In genomic region chr8:91312835-91313832, GRCm38 (mm10) we compare ENCODE assay signal across 8 mouse cellular contexts. TPM values are rescaled to one million over a fixed set of nuclear protein-coding genes. Genes with fewer than 3 reads are reported as not detected.
DNase-seq lines count a peak whose midpoint lies in the region; ATAC-seq and TF ChIP-seq lines count a peak whose summit lies in the region.

Gene Rpgrip1l (minus strand): TSS chr8:91313262.
Gene Fto (plus strand): TSS chr8:91313525.

- ATAC-seq in forebrain, embryonic 11.5 days (replicated peaks; ENCODE audit: low FRiP score), result peak; percentile 100
- ATAC-seq in heart, embryonic 16.5 days (replicated peaks; ENCODE audit: extremely low read depth, insufficient read depth, low FRiP score), result peak; percentile 99
- peak; percentile 97 for ATAC-seq in liver, embryonic 15.5 days (ENCODE audit: insufficient read depth)
- peak; percentile 99 for ATAC-seq in neural tube, embryonic 12.5 days (ENCODE audit: low FRiP score, low read depth)

- TF ChIP-seq RAD21 in CH12.LX (IDR thresholded peaks at IDR 0.05; ENCODE audit: low read depth, low read length), result no peak

- H3K9me3 ChIP-seq in CH12.LX (replicated peaks; ENCODE audit: low read length), result no peaks in the 10 kb centered on the region
- no peaks in the 10 kb centered on the region for H3K9me3 ChIP-seq in forebrain, embryonic 11.5 days (ENCODE audit: control insufficient read depth, low read length)
- no peaks in the 10 kb centered on the region for H3K9me3 ChIP-seq in heart, embryonic 16.5 days (replicated peaks; ENCODE audit: control insufficient read depth, low read length)
- H3K9me3 ChIP-seq in liver, embryonic 15.5 days (replicated peaks), result no peaks in the 10 kb centered on the region
- H3K9me3 ChIP-seq in neural tube, embryonic 12.5 days, result no peaks in the 10 kb centered on the region

- 1% methylated on average over 59 of the region's 59 CpGs for WGBS in forebrain, embryonic 11.5 days
- under 1% methylated on average over 59 of the region's 59 CpGs for WGBS in heart, embryonic 16.5 days
- WGBS in liver, embryonic 15.5 days (ENCODE audit: insufficient replicate concordance), result under 1% methylated on average over 59 of the region's 59 CpGs
- 1% methylated on average over 59 of the region's 59 CpGs for WGBS in neural tube, embryonic 12.5 days

- no peaks in the 10 kb centered on the region for H3K27me3 ChIP-seq in CH12.LX (replicated peaks)
- H3K27me3 ChIP-seq in forebrain, embryonic 11.5 days (ENCODE audit: control insufficient read depth, insufficient read depth, low read length), result no peaks in the 10 kb centered on the region
- no peaks in the 10 kb centered on the region for H3K27me3 ChIP-seq in heart, embryonic 16.5 days (ENCODE audit: control insufficient read depth, insufficient read depth, low read length)
- H3K27me3 ChIP-seq in liver, embryonic 15.5 days, result no peaks in the 10 kb centered on the region
- H3K27me3 ChIP-seq in neural tube, embryonic 12.5 days (replicated peaks), result no peaks in the 10 kb centered on the region

- H3K36me3 ChIP-seq in CH12.LX (replicated peaks in 1 of 2; ENCODE audit: control insufficient read depth in 1 of 2, insufficient read depth in 1 of 2, low read length in 1 of 2), result peaks cover 0 to 22% of the 10 kb centered on the region in 2 experiments
- H3K36me3 ChIP-seq in forebrain, embryonic 11.5 days (ENCODE audit: control insufficient read depth, insufficient read depth, low read length), result no peaks in the 10 kb centered on the region
- no peaks in the 10 kb centered on the region for H3K36me3 ChIP-seq in heart, embryonic 16.5 days (ENCODE audit: control insufficient read depth, insufficient read depth)
- H3K36me3 ChIP-seq in liver, embryonic 15.5 days (replicated peaks), result 0 out of 2 replicates have a peak, but pooled peaks cover 3% of the 10 kb centered on the region
- H3K36me3 ChIP-seq in neural tube, embryonic 12.5 days, result 0 out of 2 replicates have a peak, but pooled peaks cover 3% of the 10 kb centered on the region

- peak; percentile 68 for TF ChIP-seq POLR2A in CH12.LX (IDR thresholded peaks at IDR 0.05; ENCODE audit: low read depth, low read length)

- H3K4me2 ChIP-seq in CH12.LX (ENCODE audit: insufficient read depth, low read depth, poor library complexity, severe bottlenecking), result peak within 1 kb of the TSS; percentile 93
- H3K4me2 ChIP-seq in forebrain, embryonic 11.5 days (ENCODE audit: low read depth, low read length, severe bottlenecking), result peak within 1 kb of the TSS; percentile 89
- H3K4me2 ChIP-seq in heart, embryonic 16.5 days (ENCODE audit: low read depth, low read length), result peak within 1 kb of the TSS; percentile 92
- peak within 1 kb of the TSS; percentile 79 for H3K4me2 ChIP-seq in liver, embryonic 15.5 days
- H3K4me2 ChIP-seq in neural tube, embryonic 12.5 days (replicated peaks), result peak within 1 kb of the TSS; percentile 87

- peaks cover 0 to 34% of the 10 kb centered on the region in 2 experiments; a peak in 2 of 4 replicates for H3K4me1 ChIP-seq in CH12.LX (ENCODE audit: control insufficient read depth in 1 of 2, insufficient read depth in 2 of 2)
- peaks cover 5% of the 10 kb centered on the region; the same call in 1 of the 2 replicates for H3K4me1 ChIP-seq in forebrain, embryonic 11.5 days (replicated peaks; ENCODE audit: control insufficient read depth, insufficient read depth, low read length)
- H3K4me1 ChIP-seq in heart, embryonic 16.5 days (ENCODE audit: control insufficient read depth, insufficient read depth, low read length), result peaks cover 17% of the 10 kb centered on the region
- H3K4me1 ChIP-seq in liver, embryonic 15.5 days (replicated peaks), result peaks cover 29% of the 10 kb centered on the region
- H3K4me1 ChIP-seq in neural tube, embryonic 12.5 days, result peaks cover 21% of the 10 kb centered on the region

- H3K79me2 ChIP-seq in CH12.LX (replicated peaks; ENCODE audit: control insufficient read depth, extremely low read depth, insufficient read depth, poor library complexity, severe bottlenecking), result peaks cover 24% of the 10 kb centered on the region

- in situ Hi-C loops in CH12.LX (cut with MboI; ENCODE audit: low pct_ligation_motif_present, low pct_unique_long_range_greater_than_20kb, low sequenced_read_pairs), result no loop called here

- H3K27ac ChIP-seq in CH12.LX (ENCODE audit: insufficient read depth, low read depth), result no peak within 1 kb of the TSS
- H3K27ac ChIP-seq in forebrain, embryonic 11.5 days (ENCODE audit: low read depth, low read length), result no peak within 1 kb of the TSS
- peak within 1 kb of the TSS; percentile 72 for H3K27ac ChIP-seq in heart, embryonic 16.5 days (ENCODE audit: low read length)
- peak within 1 kb of the TSS; percentile 55 for H3K27ac ChIP-seq in liver, embryonic 15.5 days (replicated peaks)
- H3K27ac ChIP-seq in neural tube, embryonic 12.5 days, result no peak within 1 kb of the TSS

- no peak for TF ChIP-seq EP300 in CH12.LX (IDR thresholded peaks at IDR 0.05; ENCODE audit: low read length)

- no peak for TF ChIP-seq CTCF in CH12.LX (conservative IDR thresholded peaks at IDR 0.05 in 1 of 2, IDR thresholded peaks at IDR 0.05 in 1 of 2; ENCODE audit: low read depth in 2 of 2, low read length in 2 of 2)

- peak within 1 kb of the TSS; percentile 80 for H3K9ac ChIP-seq in CH12.LX (ENCODE audit: insufficient read depth, low read depth)
- peak within 1 kb of the TSS; percentile 92 for H3K9ac ChIP-seq in forebrain, embryonic 11.5 days (ENCODE audit: low read length)
- H3K9ac ChIP-seq in heart, embryonic 16.5 days (ENCODE audit: low read length), result peak within 1 kb of the TSS; percentile 95
- H3K9ac ChIP-seq in liver, embryonic 15.5 days, result peak within 1 kb of the TSS; percentile 76
- H3K9ac ChIP-seq in neural tube, embryonic 12.5 days, result peak within 1 kb of the TSS; percentile 85

- peak within 1 kb of the TSS; percentile 76 to 97 (median 76) for H3K4me3 ChIP-seq in CH12.LX (replicated peaks in 1 of 3; ENCODE audit: low read depth in 2 of 3, low read length in 2 of 3, poor library complexity in 1 of 3)
- peak within 1 kb of the TSS; percentile 77 for H3K4me3 ChIP-seq in forebrain, embryonic 11.5 days (ENCODE audit: low read depth, low read length)
- H3K4me3 ChIP-seq in heart, embryonic 16.5 days (ENCODE audit: low read length), result peak within 1 kb of the TSS; percentile 86
- peak within 1 kb of the TSS; percentile 84 for H3K4me3 ChIP-seq in liver, embryonic 15.5 days (replicated peaks)
- peak within 1 kb of the TSS; percentile 70 for H3K4me3 ChIP-seq in neural tube, embryonic 12.5 days

- DNase-seq in CH12.LX (ENCODE audit: extremely low read depth), result peak; percentile 98
- DNase-seq in c-Kit-positive CD71-positive TER-119-negative erythroid progenitor cells, embryonic 14.5 days (ENCODE audit: low read depth), result peak; percentile 99
- DNase-seq in forebrain, embryonic 11.5 days (ENCODE audit: low spot score), result peak; percentile 97
- DNase-seq in kidney, postnatal 36 days, result peak; percentile 98 to 99
- peak; percentile 100 for DNase-seq in telencephalon, adult 2 months (ENCODE audit: low read depth, low spot score)

- dilution Hi-C loops in CH12.LX (cut with MboI; ENCODE audit: extremely low pct_ligation_motif_present, extremely low pct_unique_long_range_greater_than_20kb, low sequenced_read_pairs), result no loop called here

TF ChIP-seq in CH12.LX, 34 proteins besides CTCF, POLR2A, EP300 and RAD21 (continues in another document):
- TF ChIP-seq E2F4 (IDR thresholded peaks at IDR 0.05; ENCODE audit: insufficient replicate concordance, low read depth, low read length) (0 out of 2 replicates have a peak, but pooled peaks have one; percentile 42), NELFE (IDR thresholded peaks at IDR 0.05; ENCODE audit: low read depth, low read length) (peak; percentile 18; the same call in 1 of the 2 replicates), UBTF (IDR thresholded peaks at IDR 0.05; ENCODE audit: low read depth, low read length) (0 out of 2 replicates have a peak, but pooled peaks have one; percentile 53), ETS1 (conservative IDR thresholded peaks at IDR 0.05; ENCODE audit: low read depth, low read length) (no peak), TBP (conservative IDR thresholded peaks at IDR 0.05; ENCODE audit: low read depth, low read length) (0 out of 2 replicates have a peak, but pooled peaks have one; percentile 39), NRF1 (IDR thresholded peaks at IDR 0.05; ENCODE audit: low read depth, low read length) (peak; percentile 77), POLR2AphosphoS2 (IDR thresholded peaks at IDR 0.05; ENCODE audit: low read depth, low read length) (peak; percentile 45; the same call in 1 of the 2 replicates), MAX (IDR thresholded peaks at IDR 0.05; ENCODE audit: low read length) (peak; percentile 57; the same call in 1 of the 2 replicates), JUND (conservative IDR thresholded peaks at IDR 0.05; ENCODE audit: low read depth, low read length) (no peak), SMC3 (IDR thresholded peaks at IDR 0.05; ENCODE audit: low read depth, low read length) (no peak), ZC3H11A (IDR thresholded peaks at IDR 0.05; ENCODE audit: low read depth, low read length) (no peak), MAFK (IDR thresholded peaks at IDR 0.05; ENCODE audit: insufficient replicate concordance, low read length) (0 out of 2 replicates have a peak, but pooled peaks have one; percentile 17), GABPA (IDR thresholded peaks at IDR 0.05; ENCODE audit: insufficient replicate concordance, low read depth, low read length) (peak; percentile 83; the same call in 1 of the 2 replicates), HCFC1 (IDR thresholded peaks at IDR 0.05; ENCODE audit: low read depth, low read length) (peak; percentile 99), MEF2A (IDR thresholded peaks at IDR 0.05; ENCODE audit: borderline replicate concordance, low read depth, low read length) (no peak; the same call in 1 of the 2 replicates)

RNA-seq across cellular contexts. Expression of gene Rpgrip1l, which starts in this region (rescaled TPM):
- total RNA-seq in CH12.LX (2012; rRNA removed) (2.6 and 5.0 TPM in 2 replicates), CH12.LX (2014; rRNA removed) (2.1 and 2.7 TPM in 2 replicates)
- 3.8 and 5.4 TPM in 2 replicates for polyA plus RNA-seq in CH12.LX (2012; ENCODE audit: insufficient read length, low read depth)
- 10.4 and 13.7 TPM in 2 replicates for polyA plus RNA-seq in forebrain, embryonic 11.5 days (2014; fragmentation: Nextera tagmentation; extraction: Ambion mirVana)
- 6.0 and 7.5 TPM in 2 replicates for polyA plus RNA-seq in heart, embryonic 16.5 days (2015; fragmentation: Nextera tagmentation; extraction: Ambion mirVana)
- 1.3 and 2.7 TPM in 2 replicates for polyA plus RNA-seq in liver, embryonic 15.5 days (2015; fragmentation: Nextera tagmentation; extraction: Ambion mirVana)
- 14.1 and 16.2 TPM in 2 replicates for polyA plus RNA-seq in neural tube, embryonic 12.5 days (2016; fragmentation: Nextera tagmentation; extraction: Ambion mirVana)

RNA-seq across cellular contexts. Expression of gene Fto, which starts in this region (rescaled TPM):
- total RNA-seq in CH12.LX (2012; rRNA removed) (14.0 and 15.7 TPM in 2 replicates), CH12.LX (2014; rRNA removed) (7.7 and 8.4 TPM in 2 replicates)
- 39.3 and 43.2 TPM in 2 replicates for polyA plus RNA-seq in CH12.LX (2012; ENCODE audit: insufficient read length, low read depth)
- polyA plus RNA-seq in forebrain, embryonic 11.5 days (2014; fragmentation: Nextera tagmentation; extraction: Ambion mirVana), result 109 and 111 TPM in 2 replicates
- polyA plus RNA-seq in heart, embryonic 16.5 days (2015; fragmentation: Nextera tagmentation; extraction: Ambion mirVana), result 69.3 and 72.1 TPM in 2 replicates
- polyA plus RNA-seq in liver, embryonic 15.5 days (2015; fragmentation: Nextera tagmentation; extraction: Ambion mirVana), result 16.8 and 19.3 TPM in 2 replicates
- 102 and 109 TPM in 2 replicates for polyA plus RNA-seq in neural tube, embryonic 12.5 days (2016; fragmentation: Nextera tagmentation; extraction: Ambion mirVana)

Comparison
In these comparisons a context has a peak if more than half of its experiments do, and no peak if none do; other contexts are left out.
1. H3K27ac ChIP-seq: peak in heart, embryonic 16.5 days (single experiment) and liver, embryonic 15.5 days (single experiment); none in CH12.LX (single experiment), forebrain, embryonic 11.5 days (single experiment) and neural tube, embryonic 12.5 days (single experiment).
2. Peak in every context shown above with its lines, with median percentiles within 50 percentile points of each other: DNase-seq, H3K4me2 ChIP-seq, H3K4me3 ChIP-seq, H3K9ac ChIP-seq and ATAC-seq.